In genomic region chr11:46311703-46312522, GRCm38 (mm10) we compare ENCODE assay signal across 7 mouse cellular contexts. TPM values are rescaled to one million over a fixed set of nuclear protein-coding genes. Genes with fewer than 3 reads are reported as not detected.
DNase-seq lines count a peak whose midpoint lies in the region; ATAC-seq and TF ChIP-seq lines count a peak whose summit lies in the region.

No protein-coding gene starts in this region.

- H3K27ac ChIP-seq in MEL (ENCODE audit: control insufficient read depth, low read depth, low read length) (no peak overlapping the region), macrophage (peak overlapping the region; percentile 70)
- no peak overlapping the region for H3K27ac ChIP-seq in brown adipose tissue, adult 24 weeks (replicated peaks; ENCODE audit: low read depth, low read length)
- H3K27ac ChIP-seq in hindbrain, embryonic 11.5 days (ENCODE audit: low read depth, low read length), result peak overlapping the region; percentile 86
- H3K27ac ChIP-seq in left cerebral cortex, adult 2 months, result peak overlapping the region; percentile 99

- peak overlapping the region; percentile 74 for H3K9ac ChIP-seq in MEL (ENCODE audit: control insufficient read depth, low read depth, low read length, poor library complexity, severe bottlenecking)
- peak overlapping the region; percentile 90 for H3K9ac ChIP-seq in hindbrain, embryonic 11.5 days (ENCODE audit: low read depth, low read length)

- TF ChIP-seq CTCF in MEL (IDR thresholded peaks at IDR 0.05 in 2 of 3, conservative IDR thresholded peaks at IDR 0.05 in 1 of 3; ENCODE audit: control insufficient read depth in 1 of 3, insufficient read depth in 1 of 3, low read depth in 2 of 3, low read length in 3 of 3, poor library complexity in 1 of 3, severe bottlenecking in 1 of 3), result peak in 2 of 3 experiments; percentile 1 to 2; a peak in 1 of 6 replicates
- TF ChIP-seq CTCF in left cerebral cortex, adult 2 months (IDR thresholded peaks at IDR 0.05), result no peak

- intact Hi-C loops in left cerebral cortex, adult 2 months (cut with DNase I), result no loop called here

- H3K4me1 ChIP-seq in MEL (ENCODE audit: control insufficient read depth in 1 of 2, insufficient read depth in 2 of 2, low read length in 2 of 2), result peaks cover 0 to 22% of the 10 kb centered on the region in 2 experiments; a peak in 3 of 4 replicates
- no peaks in the 10 kb centered on the region for H3K4me1 ChIP-seq in brown adipose tissue, adult 24 weeks (ENCODE audit: control insufficient read depth, insufficient read depth, insufficient read length, low read length)
- H3K4me1 ChIP-seq in hindbrain, embryonic 11.5 days (replicated peaks; ENCODE audit: control insufficient read depth, insufficient read depth, low read length), result peaks cover 2% of the 10 kb centered on the region; the same call in 1 of the 2 replicates

- DNase-seq in MEL (ENCODE audit: low read depth, low spot score), result peak; percentile 75
- peak; percentile 87 for DNase-seq in hindbrain, embryonic 11.5 days (ENCODE audit: low spot score)
- DNase-seq in left cerebral cortex, adult 2 months (ENCODE audit: extremely low spot score in 1 of 2, low spot score in 2 of 2), result peak; percentile 65 to 68
- DNase-seq in right cerebral cortex, postnatal 25 days, result peak; percentile 76

- WGBS in hindbrain, embryonic 11.5 days, result under 1% methylated on average over 68 of the region's 71 CpGs
- under 1% methylated on average over 46 of the region's 71 CpGs for WGBS in macrophage (ENCODE audit: missing documents)

- H3K79me2 ChIP-seq in MEL (ENCODE audit: control insufficient read depth, insufficient read depth, low read length, poor library complexity) (peaks cover 2% of the 10 kb centered on the region; the same call in 1 of the 2 replicates), macrophage (ENCODE audit: inconsistent target) (peaks cover 47% of the 10 kb centered on the region)

- ATAC-seq in erythroid progenitor cell, adult 5-6 weeks (replicated peaks; ENCODE audit: low FRiP score, poor library complexity, severe bottlenecking), result peak; percentile 85
- peak; percentile 83 for ATAC-seq in hindbrain, embryonic 11.5 days (ENCODE audit: low FRiP score)

- peaks cover 0 to 10% of the 10 kb centered on the region in 2 experiments; a peak in 2 of 4 replicates for H3K36me3 ChIP-seq in MEL (ENCODE audit: control insufficient read depth in 1 of 2, insufficient read depth in 2 of 2, low read length in 2 of 2)
- H3K36me3 ChIP-seq in hindbrain, embryonic 11.5 days (ENCODE audit: control insufficient read depth, insufficient read depth, low read length), result no peaks in the 10 kb centered on the region
- H3K36me3 ChIP-seq in macrophage (ENCODE audit: inconsistent target), result no peaks in the 10 kb centered on the region

- H3K4me3 ChIP-seq in MEL (ENCODE audit: control insufficient read depth in 1 of 2, insufficient read depth in 1 of 2, low read depth in 2 of 2, low read length in 2 of 2) (peak overlapping the region; percentile 80 to 95), macrophage (ENCODE audit: inconsistent target) (peak overlapping the region; percentile 63)
- peak overlapping the region; percentile 68 for H3K4me3 ChIP-seq in brown adipose tissue, adult 24 weeks (ENCODE audit: insufficient read depth, low read depth, low read length)
- H3K4me3 ChIP-seq in hindbrain, embryonic 11.5 days (ENCODE audit: low read depth, low read length), result peak overlapping the region; percentile 64
- peak overlapping the region; percentile 79 for H3K4me3 ChIP-seq in left cerebral cortex, adult 2 months

- TF ChIP-seq POLR2A in MEL (IDR thresholded peaks at IDR 0.05; ENCODE audit: control insufficient read depth in 1 of 2, insufficient read depth in 1 of 2, low read depth in 1 of 2, low read length in 2 of 2, poor library complexity in 1 of 2), result peak; percentile 50 to 51; a peak in 2 of 4 replicates

- no peak for TF ChIP-seq EP300 in MEL (IDR thresholded peaks at IDR 0.05; ENCODE audit: low read depth in 1 of 2, low read length in 2 of 2)

- H3K27me3 ChIP-seq in MEL (ENCODE audit: control insufficient read depth in 1 of 2, insufficient read depth in 2 of 2, low read length in 2 of 2), result peaks cover 0 to 2% of the 10 kb centered on the region in 2 experiments; a peak in 1 of 4 replicates
- no peaks in the 10 kb centered on the region for H3K27me3 ChIP-seq in hindbrain, embryonic 11.5 days (ENCODE audit: control insufficient read depth, insufficient read depth, low read length)

- H3K4me2 ChIP-seq in hindbrain, embryonic 11.5 days (replicated peaks; ENCODE audit: low read depth, low read length), result peak overlapping the region; percentile 81

- TF ChIP-seq RAD21 in MEL (IDR thresholded peaks at IDR 0.05; ENCODE audit: low read depth, low read length), result no peak

- H3K9me3 ChIP-seq in MEL (replicated peaks; ENCODE audit: insufficient read depth, low read length), result no peaks in the 10 kb centered on the region
- no peaks in the 10 kb centered on the region for H3K9me3 ChIP-seq in hindbrain, embryonic 11.5 days (ENCODE audit: control insufficient read depth, low read length)

TF ChIP-seq in MEL, 35 proteins besides CTCF, POLR2A, EP300 and RAD21:
- TF ChIP-seq MXI1 (IDR thresholded peaks at IDR 0.05; ENCODE audit: low read depth, low read length) (peak; percentile 18; the same call in 1 of the 2 replicates), NRF1 (IDR thresholded peaks at IDR 0.05; ENCODE audit: insufficient read depth, low read depth, low read length, poor library complexity, severe bottlenecking) (peak; percentile 49; the same call in 1 of the 2 replicates), GABPA (IDR thresholded peaks at IDR 0.05; ENCODE audit: low read depth, low read length) (no peak), USF1 (IDR thresholded peaks at IDR 0.05; ENCODE audit: low read depth, low read length) (no peak), MAX (IDR thresholded peaks at IDR 0.05; ENCODE audit: low read length) (no peak; the same call in 1 of the 2 replicates), HCFC1 (IDR thresholded peaks at IDR 0.05; ENCODE audit: low read depth, low read length) (peak; percentile 54; the same call in 1 of the 2 replicates), BHLHE40 (IDR thresholded peaks at IDR 0.05; ENCODE audit: borderline replicate concordance, low read depth, low read length) (no peak), ZMIZ1 (IDR thresholded peaks at IDR 0.05; ENCODE audit: low read depth, low read length) (0 out of 2 replicates have a peak, but pooled peaks have one; percentile 59), MYC (IDR thresholded peaks at IDR 0.05; ENCODE audit: low read depth, low read length) (no peak), SIN3A (IDR thresholded peaks at IDR 0.05; ENCODE audit: low read length) (peak; percentile 40), MEF2A (IDR thresholded peaks at IDR 0.05; ENCODE audit: extremely low read depth, insufficient replicate concordance, low read depth, low read length, poor library complexity, severe bottlenecking) (no peak), TCF12 (IDR thresholded peaks at IDR 0.05; ENCODE audit: low read depth, low read length) (0 out of 2 replicates have a peak, but pooled peaks have one; percentile 1), ELF1 (IDR thresholded peaks at IDR 0.05; ENCODE audit: low read depth, low read length) (0 out of 2 replicates have a peak, but pooled peaks have one; percentile 55), NELFE (IDR thresholded peaks at IDR 0.05; ENCODE audit: low read depth, low read length) (peak; percentile 40), GATA1 (IDR thresholded peaks at IDR 0.05; ENCODE audit: low read depth, low read length) (no peak), E2F4 (IDR thresholded peaks at IDR 0.05; ENCODE audit: borderline replicate concordance, low read depth, low read length) (no peak), CHD1 (IDR thresholded peaks at IDR 0.05; ENCODE audit: low read depth, low read length) (peak; percentile 54; the same call in 1 of the 2 replicates)
TF ChIP-seq in MEL: peak in this region for 9.

RNA-seq across cellular contexts. Expression of gene Cyfip2, which starts 0.7 kb away (rescaled TPM):
- total RNA-seq in MEL (2012; rRNA removed), result 9.9 and 13.7 TPM in 2 replicates
- polyA plus RNA-seq in MEL (2012; ENCODE audit: insufficient read depth in 1 of 2, insufficient read length in 2 of 2, low read depth in 1 of 2, low replicate concordance in 2 of 2, missing spikeins in 1 of 2), result 10 to 100 TPM; 18.9 to 31.8 TPM
- 0.29 and 0.59 TPM in 2 replicates for polyA plus RNA-seq in brown adipose tissue, adult 24 weeks (2012; ENCODE audit: insufficient read depth, insufficient read length, missing spikeins)
- 42.9 and 56.6 TPM in 2 replicates for total RNA-seq in erythroid progenitor cell, adult 5-6 weeks (2015; ENCODE audit: low replicate concordance)
- total RNA-seq in erythroid progenitor cell, adult 5-6 weeks (2017; ENCODE audit: low replicate concordance), result 13.5 and 14.4 TPM in 2 replicates
- polyA plus RNA-seq in hindbrain, embryonic 11.5 days (2014; fragmentation: Nextera tagmentation; extraction: Ambion mirVana), result 56.7 and 60.0 TPM in 2 replicates
- total RNA-seq in left cerebral cortex, adult 2 months (2021), result 100 to 1,000 TPM; 606 to 614 TPM
- 10 to 100 TPM; 14.6 to 71.1 (median 50.2) TPM for total RNA-seq in macrophage (2018; cell fraction: chromatin; rRNA removed)
- total RNA-seq in macrophage (2018; cell fraction: cytosol; rRNA removed), result 10 to 100 TPM; 52.8 to 84.5 (median 67.2) TPM
- total RNA-seq in macrophage (2018; cell fraction: nucleus; rRNA removed), result 10 to 100 TPM; 24.5 to 81.3 (median 55.7) TPM
- polyA plus RNA-seq in macrophage (2018), result 37.5 to 67.1 TPM (median 52.7 TPM) in 3 replicates

Comparison
In these comparisons a context has a peak if more than half of its experiments do, and no peak if none do; other contexts are left out.
1. H3K27ac ChIP-seq: peak in hindbrain, embryonic 11.5 days (single experiment), left cerebral cortex, adult 2 months (single experiment) and macrophage (single experiment); none in MEL (single experiment) and brown adipose tissue, adult 24 weeks (single experiment).
2. RNA of gene Cyfip2, which starts 0.7 kb away (polyA plus RNA-seq): 37.5 to 67.1 TPM in macrophage, 56.7 to 60.0 TPM in hindbrain, embryonic 11.5 days and 18.9 to 31.8 TPM in MEL; 0.29 to 0.59 TPM in brown adipose tissue, adult 24 weeks; every median in the first group is over 10 times any median in the second.
3. Peak in every context shown above with its lines, with median percentiles within 50 percentile points of each other: DNase-seq and H3K4me3 ChIP-seq.